ENCODE assay signal across 13 mouse cellular contexts in genomic region chr7:126251698-126252097, GRCm38 (mm10). TPM values are rescaled to one million over a fixed set of nuclear protein-coding genes. Genes with fewer than 3 reads are reported as not detected.
DNase-seq lines count a peak whose midpoint lies in the region; ATAC-seq lines count a peak whose summit lies in the region.
"Had no signal": no experiment of that assay in that cellular context is flagged by ENCODE, and none has a peak within 500 bp of the region (broad histone marks: within the 10 kb centered on the region; RNA-seq: fewer than 3 reads in every experiment).

No protein-coding gene starts in this region.

- peak; percentile 82 for DNase-seq in cerebellum, adult 11 months
- DNase-seq in cerebellum, adult 8-10 months = peak; percentile 83
- peak; percentile 64 for DNase-seq in gastrocnemius, postnatal 14 days
- DNase-seq in heart, postnatal 10 days = peak; percentile 78 to 83
- DNase-seq in testis, postnatal 14 days (ENCODE audit: low spot score) = no peak
- no peak for DNase-seq in adrenal gland, adult 2 months
- DNase-seq: adrenal gland, postnatal 36 days; liver; retina, postnatal 1 day had no signal

- H3K27me3 ChIP-seq in intestine, embryonic 15.5 days (replicated peaks) = peaks cover 6% of the 10 kb centered on the region; the same call in 1 of the 2 replicates

- 55% methylated on average over 3 of the region's 3 CpGs for WGBS in intestine, embryonic 15.5 days

- H3K27ac ChIP-seq in intestine, embryonic 15.5 days = no peak overlapping the region
- H3K27ac ChIP-seq: forebrain, embryonic 12.5 days had no signal

- H3K9me3 ChIP-seq in intestine, embryonic 15.5 days = no peaks in the 10 kb centered on the region
- H3K9me3 ChIP-seq: forebrain, embryonic 12.5 days had no signal

- no peak overlapping the region for H3K4me3 ChIP-seq in intestine, embryonic 15.5 days (replicated peaks)
- H3K4me3 ChIP-seq: forebrain, embryonic 12.5 days; megakaryocyte, embryonic 14.5 days had no signal

- H3K36me3 ChIP-seq in intestine, embryonic 15.5 days = no peaks in the 10 kb centered on the region
- H3K36me3 ChIP-seq: forebrain, embryonic 12.5 days had no signal

- no peak for ATAC-seq in intestine, embryonic 15.5 days
- ATAC-seq: CD4-positive, CD25-positive, alpha-beta regulatory T cell, adult 4 months had no signal

- no peak overlapping the region for H3K9ac ChIP-seq in intestine, embryonic 15.5 days
- H3K9ac ChIP-seq: forebrain, embryonic 12.5 days had no signal

- H3K4me2 ChIP-seq in intestine, embryonic 15.5 days (replicated peaks) = no peak overlapping the region
- H3K4me2 ChIP-seq: forebrain, embryonic 12.5 days had no signal

- intact Hi-C loops in gastrocnemius, postnatal 14 days (cut with DNase I; ENCODE audit: low total_unique reads) = no loop called here
- intact Hi-C loops in heart, postnatal 10 days (cut with DNase I) = no loop called here

- peaks cover 10% of the 10 kb centered on the region for H3K4me1 ChIP-seq in intestine, embryonic 15.5 days (replicated peaks)

RNA-seq across cellular contexts. Expression of gene Sbk1, which starts 20.7 kb away (rescaled TPM):
- total RNA-seq in gastrocnemius, postnatal 14 days (2021) = 10 to 100 TPM; 22.4 to 35.2 TPM
- total RNA-seq in heart, postnatal 10 days (2021) = 10 to 100 TPM; 68.7 to 77.1 TPM
- 16.9 and 17.7 TPM in 2 replicates for polyA plus RNA-seq in intestine, embryonic 15.5 days (2015; fragmentation: Nextera tagmentation; extraction: Ambion mirVana)
- 10 to 100 TPM; 32.4 to 91.1 TPM for total RNA-seq in adrenal gland, adult 2 months (2021)
- 112 and 178 TPM in 2 replicates for polyA plus RNA-seq in adrenal gland, adult 2 months (2012; rRNA removed)

RNA-seq across cellular contexts. Expression of gene Xpo6, which starts 51.4 kb away (rescaled TPM):
- 10 to 100 TPM; 16.1 to 18.9 TPM for total RNA-seq in gastrocnemius, postnatal 14 days (2021)
- 10 to 100 TPM; 39.7 to 41.4 TPM for total RNA-seq in heart, postnatal 10 days (2021)
- polyA plus RNA-seq in intestine, embryonic 15.5 days (2015; fragmentation: Nextera tagmentation; extraction: Ambion mirVana) = 37.4 and 39.8 TPM in 2 replicates
- 100 to 1,000 TPM in 1 of 2 experiments, 10 to 100 TPM in 1; 87.1 to 100 TPM for total RNA-seq in adrenal gland, adult 2 months (2021)
- polyA plus RNA-seq in adrenal gland, adult 2 months (2012; rRNA removed) = 131 and 176 TPM in 2 replicates

Comparison
In these comparisons a context has a peak if more than half of its experiments do, and no peak if none do; other contexts are left out.
1. DNase-seq: peak in cerebellum, adult 11 months (single experiment), cerebellum, adult 8-10 months (single experiment), gastrocnemius, postnatal 14 days (single experiment) and heart, postnatal 10 days (2 of 2); none in testis, postnatal 14 days (single experiment) and adrenal gland, adult 2 months (single experiment).